Mouse (Mus musculus): Measurements from ENCODE around the gene Arhgdib. TPM values are rescaled to one million over a fixed set of nuclear protein-coding genes. Genes with fewer than 3 reads are reported as not detected.

Gene Arhgdib
- polyA plus RNA-seq, 1 experiment from 2014 or later: 57.9 TPM

DNA sequence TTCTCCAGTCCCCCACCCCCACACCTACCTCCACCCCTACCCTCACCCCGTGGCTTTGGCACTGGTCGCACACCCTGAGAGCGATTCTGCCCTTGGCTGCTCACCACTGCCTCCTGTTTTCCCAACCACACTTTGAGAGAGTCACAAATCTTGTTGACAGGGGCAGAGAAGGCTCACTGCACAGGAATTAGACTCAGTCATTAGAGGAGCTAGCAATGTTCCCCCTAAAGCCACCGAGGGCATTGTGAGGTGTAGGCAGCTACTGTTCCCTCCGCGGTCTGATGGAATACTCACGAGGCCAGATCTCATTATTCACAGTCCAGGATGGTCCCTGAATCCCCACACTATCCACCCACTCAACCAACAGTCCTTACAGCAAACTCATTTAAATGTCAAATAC, 15.4 kb upstream of the Arhgdib start:
- 65% methylated on average over 7 of the region's 7 CpGs for WGBS
- H3K9me3 ChIP-seq (ENCODE audit: control insufficient read depth, low read length): no peaks in the 10 kb centered on the region
- H3K36me3 ChIP-seq (ENCODE audit: control insufficient read depth, insufficient read depth, low read length): no peaks in the 10 kb centered on the region
- no peak overlapping the region for H3K9ac ChIP-seq (ENCODE audit: low read length)
- no peak overlapping the region for H3K4me3 ChIP-seq (ENCODE audit: low read depth, low read length)
- ATAC-seq (replicated peaks; ENCODE audit: low FRiP score, low TSS enrichment, low read depth) (no peak), DNase-seq (ENCODE audit: low spot score) (no peak)
- H3K27ac ChIP-seq (ENCODE audit: low read depth): no peak overlapping the region
- no peak overlapping the region for H3K4me2 ChIP-seq (ENCODE audit: low read length)
- H3K4me1 ChIP-seq (replicated peaks; ENCODE audit: control insufficient read depth, insufficient read depth, low read length): 0 out of 2 replicates have a peak, but pooled peaks cover 3% of the 10 kb centered on the region
- no peaks in the 10 kb centered on the region for H3K27me3 ChIP-seq (replicated peaks; ENCODE audit: control insufficient read depth, insufficient read depth, low read length)

GRCm38 (mm10) chr6:136955240-136955639, 13.5 kb upstream of the Arhgdib start:
- 84% methylated on average over 3 of the region's 3 CpGs for WGBS
- 0 out of 2 replicates have a peak, but pooled peaks cover 3% of the 10 kb centered on the region for H3K4me1 ChIP-seq (replicated peaks; ENCODE audit: control insufficient read depth, insufficient read depth, low read length)
- H3K27me3 ChIP-seq (replicated peaks; ENCODE audit: control insufficient read depth, insufficient read depth, low read length): no peaks in the 10 kb centered on the region
- H3K4me2 ChIP-seq (ENCODE audit: low read length): no peak overlapping the region
- H3K36me3 ChIP-seq (ENCODE audit: control insufficient read depth, insufficient read depth, low read length): no peaks in the 10 kb centered on the region
- H3K27ac ChIP-seq (ENCODE audit: low read depth): no peak overlapping the region
- DNase-seq (ENCODE audit: low spot score) (no peak), ATAC-seq (replicated peaks; ENCODE audit: low FRiP score, low TSS enrichment, low read depth) (no peak)
- H3K9ac ChIP-seq (ENCODE audit: low read length): no peak overlapping the region
- H3K4me3 ChIP-seq (ENCODE audit: low read depth, low read length): no peak overlapping the region
- no peaks in the 10 kb centered on the region for H3K9me3 ChIP-seq (ENCODE audit: control insufficient read depth, low read length)

DNA sequence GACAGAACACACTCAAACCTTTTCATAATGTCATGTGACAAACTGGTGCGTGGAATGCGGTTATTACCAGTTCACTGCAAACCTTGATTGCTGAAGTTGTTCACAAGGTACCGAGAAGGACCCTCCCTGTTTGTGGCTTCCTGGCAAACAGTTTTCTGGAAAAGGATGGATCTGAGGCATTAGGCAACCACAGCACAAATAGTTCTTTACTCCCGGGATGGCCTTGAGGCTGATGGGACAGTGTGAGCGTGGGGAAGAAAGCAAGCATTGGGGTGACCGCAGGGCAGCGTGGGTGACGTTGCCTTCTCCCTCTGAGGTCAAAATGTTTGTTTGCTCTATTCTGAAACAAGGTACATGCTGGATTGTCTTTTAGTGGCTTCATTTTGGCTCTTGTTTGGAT, 13.0 kb upstream of the Arhgdib start:
- no peak overlapping the region for H3K27ac ChIP-seq (ENCODE audit: low read depth)
- no peaks in the 10 kb centered on the region for H3K27me3 ChIP-seq (replicated peaks; ENCODE audit: control insufficient read depth, insufficient read depth, low read length)
- no peaks in the 10 kb centered on the region for H3K9me3 ChIP-seq (ENCODE audit: control insufficient read depth, low read length)
- ATAC-seq (replicated peaks; ENCODE audit: low FRiP score, low TSS enrichment, low read depth): no peak
- H3K9ac ChIP-seq (ENCODE audit: low read length): no peak overlapping the region
- 0 out of 2 replicates have a peak, but pooled peaks cover 3% of the 10 kb centered on the region for H3K4me1 ChIP-seq (replicated peaks; ENCODE audit: control insufficient read depth, insufficient read depth, low read length)
- 81% methylated on average over 8 of the region's 8 CpGs for WGBS
- no peak overlapping the region for H3K4me2 ChIP-seq (ENCODE audit: low read length)
- no peaks in the 10 kb centered on the region for H3K36me3 ChIP-seq (ENCODE audit: control insufficient read depth, insufficient read depth, low read length)
- no peak for DNase-seq (ENCODE audit: low spot score)
- no peak overlapping the region for H3K4me3 ChIP-seq (ENCODE audit: low read depth, low read length)

DNA sequence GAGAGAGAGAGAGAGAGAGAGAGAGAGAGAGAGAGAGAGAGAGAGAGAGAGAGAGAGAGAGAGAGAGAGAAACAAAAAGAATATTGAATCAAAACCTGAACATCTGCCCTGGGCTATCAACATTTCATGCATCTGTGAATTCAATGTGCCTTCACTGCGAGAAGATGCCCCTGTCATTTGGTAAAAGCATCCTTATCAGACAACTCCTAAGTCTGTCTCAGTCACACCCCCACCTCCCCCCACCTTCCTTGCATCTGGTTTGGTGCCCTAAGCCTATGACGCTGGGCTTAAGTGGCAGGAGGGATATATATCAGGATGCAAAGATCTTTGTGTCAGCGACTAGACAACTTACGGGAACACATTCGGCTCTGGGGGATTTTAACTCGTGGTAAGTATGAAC, 12.5 kb upstream of the Arhgdib start:
- no peak overlapping the region for H3K9ac ChIP-seq (ENCODE audit: low read length)
- no peaks in the 10 kb centered on the region for H3K9me3 ChIP-seq (ENCODE audit: control insufficient read depth, low read length)
- H3K27me3 ChIP-seq (replicated peaks; ENCODE audit: control insufficient read depth, insufficient read depth, low read length): no peaks in the 10 kb centered on the region
- 71% methylated on average over 6 of the region's 6 CpGs for WGBS
- H3K4me1 ChIP-seq (replicated peaks; ENCODE audit: control insufficient read depth, insufficient read depth, low read length): 0 out of 2 replicates have a peak, but pooled peaks cover under 1% of the 10 kb centered on the region
- DNase-seq (ENCODE audit: low spot score) (no peak), ATAC-seq (replicated peaks; ENCODE audit: low FRiP score, low TSS enrichment, low read depth) (no peak)
- no peaks in the 10 kb centered on the region for H3K36me3 ChIP-seq (ENCODE audit: control insufficient read depth, insufficient read depth, low read length)
- H3K4me2 ChIP-seq (ENCODE audit: low read length): no peak overlapping the region
- no peak overlapping the region for H3K4me3 ChIP-seq (ENCODE audit: low read depth, low read length)
- H3K27ac ChIP-seq (ENCODE audit: low read depth): no peak overlapping the region

GRCm38 (mm10) chr6:136952930-136953329, 11.2 kb upstream of the Arhgdib start:
- no peaks in the 10 kb centered on the region for H3K27me3 ChIP-seq (replicated peaks; ENCODE audit: control insufficient read depth, insufficient read depth, low read length)
- H3K4me3 ChIP-seq (ENCODE audit: low read depth, low read length): no peak overlapping the region
- H3K4me2 ChIP-seq (ENCODE audit: low read length): no peak overlapping the region
- H3K9me3 ChIP-seq (ENCODE audit: control insufficient read depth, low read length): no peaks in the 10 kb centered on the region
- no peaks in the 10 kb centered on the region for H3K36me3 ChIP-seq (ENCODE audit: control insufficient read depth, insufficient read depth, low read length)
- H3K9ac ChIP-seq (ENCODE audit: low read length): no peak overlapping the region
- WGBS: 88% methylated on average over 9 of the region's 9 CpGs
- DNase-seq (ENCODE audit: low spot score) (no peak), ATAC-seq (replicated peaks; ENCODE audit: low FRiP score, low TSS enrichment, low read depth) (no peak)
- H3K27ac ChIP-seq (ENCODE audit: low read depth): no peak overlapping the region
- H3K4me1 ChIP-seq (replicated peaks; ENCODE audit: control insufficient read depth, insufficient read depth, low read length): no peaks in the 10 kb centered on the region

DNA sequence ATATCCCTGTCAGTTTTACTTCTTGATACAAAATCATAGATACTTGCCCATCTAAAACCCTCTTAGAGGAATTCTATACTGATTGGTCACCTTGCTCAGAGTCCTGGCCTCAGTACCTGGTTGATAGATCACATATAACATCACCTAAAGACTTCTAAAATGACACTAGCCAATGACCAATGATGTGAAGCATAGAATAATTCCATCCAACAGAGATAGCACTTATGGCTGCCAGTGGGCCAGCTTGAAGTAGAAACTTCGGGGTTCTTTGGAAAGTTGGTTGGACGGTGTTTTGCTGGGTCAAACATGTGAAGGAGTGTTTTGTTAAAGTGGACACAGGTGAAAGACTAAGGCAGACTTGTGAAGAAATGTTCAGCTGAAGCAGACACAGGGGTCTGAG, 8.5 kb upstream of the Arhgdib start:
- Histone ChIP-seq H3K27ac (ENCODE audit: low read depth) (no peak overlapping the region), H3K4me2 (ENCODE audit: low read length) (no peak overlapping the region), H3K4me1 (replicated peaks; ENCODE audit: control insufficient read depth, insufficient read depth, low read length) (0 out of 2 replicates have a peak, but pooled peaks cover 3% of the 10 kb centered on the region), H3K9me3 (ENCODE audit: control insufficient read depth, low read length) (no peaks in the 10 kb centered on the region), H3K9ac (ENCODE audit: low read length) (no peak overlapping the region), H3K36me3 (ENCODE audit: control insufficient read depth, insufficient read depth, low read length) (no peaks in the 10 kb centered on the region), H3K4me3 (ENCODE audit: low read depth, low read length) (no peak overlapping the region), H3K27me3 (replicated peaks; ENCODE audit: control insufficient read depth, insufficient read depth, low read length) (no peaks in the 10 kb centered on the region)
- DNase-seq (ENCODE audit: low spot score): no peak
- 91% methylated on average over 2 of the region's 2 CpGs for WGBS
- ATAC-seq (replicated peaks; ENCODE audit: low FRiP score, low TSS enrichment, low read depth): no peak

DNA sequence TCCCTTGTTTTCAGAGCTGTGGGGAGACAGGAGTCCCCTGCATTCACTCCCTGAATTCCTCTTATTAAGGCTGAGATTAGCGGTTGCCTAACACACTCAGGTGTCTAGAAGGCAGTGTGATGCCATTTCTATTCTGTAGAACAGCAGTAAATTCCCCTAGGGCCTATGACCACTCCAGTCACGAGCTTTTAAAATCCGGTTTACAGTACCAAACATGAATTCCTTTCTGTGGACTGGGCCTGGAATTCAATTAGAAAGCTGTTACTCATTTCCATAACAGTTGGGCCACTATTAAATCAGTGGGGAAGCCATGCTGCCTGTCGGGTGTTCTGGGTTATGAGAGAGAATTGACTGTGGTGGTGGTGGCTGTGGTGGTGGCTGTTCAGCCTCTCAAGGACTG, 6.0 kb upstream of the Arhgdib start:
- Histone ChIP-seq H3K36me3 (ENCODE audit: control insufficient read depth, insufficient read depth, low read length) (no peaks in the 10 kb centered on the region), H3K9ac (ENCODE audit: low read length) (no peak overlapping the region), H3K4me3 (ENCODE audit: low read depth, low read length) (no peak overlapping the region), H3K27me3 (replicated peaks; ENCODE audit: control insufficient read depth, insufficient read depth, low read length) (no peaks in the 10 kb centered on the region), H3K9me3 (ENCODE audit: control insufficient read depth, low read length) (no peaks in the 10 kb centered on the region), H3K27ac (ENCODE audit: low read depth) (no peak overlapping the region), H3K4me2 (ENCODE audit: low read length) (no peak overlapping the region), H3K4me1 (replicated peaks; ENCODE audit: control insufficient read depth, insufficient read depth, low read length) (0 out of 2 replicates have a peak, but pooled peaks cover 3% of the 10 kb centered on the region)
- ATAC-seq (replicated peaks; ENCODE audit: low FRiP score, low TSS enrichment, low read depth) (no peak), DNase-seq (ENCODE audit: low spot score) (no peak)
- WGBS: 65% methylated on average over 4 of the region's 4 CpGs

- no peak overlapping the region for H3K4me3 ChIP-seq (ENCODE audit: low read depth, low read length)
- no peak overlapping the region for H3K4me2 ChIP-seq (ENCODE audit: low read length)
- DNase-seq (ENCODE audit: low spot score): no peak
- H3K9ac ChIP-seq (ENCODE audit: low read length): no peak overlapping the region
- H3K27me3 ChIP-seq (replicated peaks; ENCODE audit: control insufficient read depth, insufficient read depth, low read length): no peaks in the 10 kb centered on the region
- no peak for ATAC-seq (replicated peaks; ENCODE audit: low FRiP score, low TSS enrichment, low read depth)
- no peaks in the 10 kb centered on the region for H3K36me3 ChIP-seq (ENCODE audit: control insufficient read depth, insufficient read depth, low read length)
- no peak overlapping the region for H3K27ac ChIP-seq (ENCODE audit: low read depth)
- WGBS: 37% methylated on average over 9 of the region's 9 CpGs
- 0 out of 2 replicates have a peak, but pooled peaks cover 3% of the 10 kb centered on the region for H3K4me1 ChIP-seq (replicated peaks; ENCODE audit: control insufficient read depth, insufficient read depth, low read length)
- no peaks in the 10 kb centered on the region for H3K9me3 ChIP-seq (ENCODE audit: control insufficient read depth, low read length)
Measured at GRCm38 (mm10) chr6:136946943-136947342, 5.2 kb upstream of the Arhgdib start.

GRCm38 (mm10) chr6:136946241-136946640, 4.5 kb upstream of the Arhgdib start:
- WGBS: 74% methylated on average over 5 of the region's 5 CpGs
- no peaks in the 10 kb centered on the region for H3K27me3 ChIP-seq (replicated peaks; ENCODE audit: control insufficient read depth, insufficient read depth, low read length)
- ATAC-seq (replicated peaks; ENCODE audit: low FRiP score, low TSS enrichment, low read depth) (no peak), DNase-seq (ENCODE audit: low spot score) (no peak)
- H3K4me2 ChIP-seq (ENCODE audit: low read length): no peak overlapping the region
- no peak overlapping the region for H3K9ac ChIP-seq (ENCODE audit: low read length)
- no peaks in the 10 kb centered on the region for H3K36me3 ChIP-seq (ENCODE audit: control insufficient read depth, insufficient read depth, low read length)
- no peak overlapping the region for H3K4me3 ChIP-seq (ENCODE audit: low read depth, low read length)
- H3K9me3 ChIP-seq (ENCODE audit: control insufficient read depth, low read length): no peaks in the 10 kb centered on the region
- peaks cover 10% of the 10 kb centered on the region for H3K4me1 ChIP-seq (replicated peaks; ENCODE audit: control insufficient read depth, insufficient read depth, low read length)
- H3K27ac ChIP-seq (ENCODE audit: low read depth): no peak overlapping the region
